Mouse (Mus musculus) gastrocnemius, adult 2 months (tissue): ENCODE results near the gene Washc2. TPM values are rescaled to one million over a fixed set of nuclear protein-coding genes. Genes with fewer than 3 reads are reported as not detected.
A peak's percentile ranks its signal among the peaks of the same experiment; 100 is the strongest.

ENCODE experiments used
- DNase-seq: peaks from one replicate; pipeline ENCODE4 v3.0.0; 2022
- H3K27ac ChIP-seq: fragments of 200-600 bp; 2 replicates; pipeline ENCODE4 v1.8.1; 2022; ENCODE audit warnings: mild to moderate bottlenecking
- H3K4me3 ChIP-seq: fragments of 200-600 bp; 2 replicates; pipeline ENCODE4 v1.8.1; 2022; ENCODE audit warnings: mild to moderate bottlenecking, moderate library complexity
- CTCF ChIP-seq: fragments of 200-600 bp; IDR thresholded peaks from 2 replicates; pipeline ENCODE4 v1.8.1; 2022; ENCODE audit warnings: antibody characterized with exemption, mild to moderate bottlenecking, moderate library complexity
- intact Hi-C: fragments of 180-260 bp; cut with DNase I; formaldehyde crosslinking; loops from one replicate; pipeline ENCODE4 v1.15.1; 2025
- total RNA-seq, 2 experiments: library from RNA; stranded (reverse); gene quantifications; 2 replicates each; pipeline ENCODE4 v1.2.3; 2021

The Washc2 gene
- total RNA-seq, 2 experiments from 2014 or later = 23.6 to 27.7 TPM

GRCm38 (mm10) chr6:116266273-116267109, 58.7 kb downstream of the Washc2 start:
- intact Hi-C loops = no loop called here

GRCm38 (mm10) chr6:116267110-116267423, 59.2 kb downstream of the Washc2 start:
- no peak overlapping the region for H3K4me3 ChIP-seq
- no peak overlapping the region for H3K27ac ChIP-seq
- TF ChIP-seq CTCF = peak; percentile 25; the same call in 1 of the 2 replicates
- DNase-seq = no peak
- intact Hi-C loops = no loop called here

More at GRCm38 (mm10) chr6:116266273-116267109, 58.7 kb downstream of the Washc2 start:
- no peak for TF ChIP-seq CTCF
- no peak for DNase-seq
- Histone ChIP-seq H3K27ac (no peak overlapping the region), H3K4me3 (no peak overlapping the region)

GRCm38 (mm10) chr6:116275695-116276094, 67.9 kb downstream of the Washc2 start:
- DNase-seq = no peak
- Histone ChIP-seq H3K4me3 (no peak overlapping the region), H3K27ac (no peak overlapping the region)
- TF ChIP-seq CTCF = no peak
- intact Hi-C loops = no loop called here

DNA sequence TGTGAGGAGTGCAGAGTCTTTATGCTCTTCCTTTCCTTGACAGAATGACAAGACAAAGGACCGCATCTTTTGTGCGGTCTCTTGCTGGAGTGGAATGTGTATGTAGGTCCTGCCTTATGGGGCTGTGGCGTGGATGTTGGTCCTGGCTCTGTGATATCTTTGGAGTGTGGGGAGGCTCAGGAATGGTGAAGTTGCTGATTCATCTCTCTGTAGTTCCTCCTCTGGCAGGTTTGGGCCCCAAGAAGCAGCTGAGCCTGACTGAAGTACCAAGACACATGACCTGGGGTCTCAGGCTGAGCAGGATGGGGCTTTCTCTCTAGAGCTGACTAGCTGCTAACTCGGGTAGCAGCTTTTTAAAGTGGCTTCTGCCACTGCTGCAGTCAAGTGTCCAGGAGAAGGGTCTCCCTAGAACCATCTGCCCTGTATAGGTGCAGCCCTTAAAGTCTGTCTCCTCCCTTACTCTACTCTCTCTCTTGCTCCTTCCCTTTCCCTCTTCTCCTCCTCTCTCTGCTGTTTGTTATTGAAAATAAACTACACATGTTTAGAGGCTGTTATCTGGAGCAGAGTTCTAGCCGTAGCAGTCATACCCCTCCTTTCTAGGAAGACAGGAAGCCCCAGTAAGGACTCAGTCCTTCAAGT, 71.0 kb downstream of the Washc2 start:
- no peak for DNase-seq
- no peak for TF ChIP-seq CTCF
- Histone ChIP-seq H3K27ac (no peak overlapping the region), H3K4me3 (no peak overlapping the region)
- intact Hi-C loops = no loop called here

DNA sequence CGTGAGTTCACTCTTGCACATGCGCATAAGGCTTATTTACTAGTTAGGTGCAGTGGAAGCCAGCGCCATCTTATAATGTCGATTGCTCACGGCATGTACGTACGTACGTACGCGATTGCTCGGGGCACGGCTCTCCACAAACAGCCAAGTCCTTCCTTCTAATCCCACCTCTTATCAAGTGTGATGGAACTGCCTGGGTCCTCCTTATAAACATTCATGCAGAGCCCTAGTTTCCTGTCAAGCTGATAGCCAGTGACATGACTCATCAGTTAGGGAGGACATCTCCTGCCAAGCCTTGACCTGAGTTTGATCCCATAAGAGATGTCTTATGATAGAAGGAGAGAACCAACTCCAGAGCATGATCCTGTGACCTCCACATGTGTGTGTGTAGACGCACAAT, 73.2 kb downstream of the Washc2 start:
- DNase-seq = no peak
- H3K4me3 ChIP-seq = no peak overlapping the region
- intact Hi-C loops = no loop called here
- no peak for TF ChIP-seq CTCF
- H3K27ac ChIP-seq = no peak overlapping the region

- H3K4me3 ChIP-seq = no peak overlapping the region
- DNase-seq = no peak
- intact Hi-C loops = no loop called here
- H3K27ac ChIP-seq = no peak overlapping the region
- TF ChIP-seq CTCF = peak; percentile 33; the same call in 1 of the 2 replicates
Observed at GRCm38 (mm10) chr6:116282546-116282945, 74.7 kb downstream of the Washc2 start.

DNA sequence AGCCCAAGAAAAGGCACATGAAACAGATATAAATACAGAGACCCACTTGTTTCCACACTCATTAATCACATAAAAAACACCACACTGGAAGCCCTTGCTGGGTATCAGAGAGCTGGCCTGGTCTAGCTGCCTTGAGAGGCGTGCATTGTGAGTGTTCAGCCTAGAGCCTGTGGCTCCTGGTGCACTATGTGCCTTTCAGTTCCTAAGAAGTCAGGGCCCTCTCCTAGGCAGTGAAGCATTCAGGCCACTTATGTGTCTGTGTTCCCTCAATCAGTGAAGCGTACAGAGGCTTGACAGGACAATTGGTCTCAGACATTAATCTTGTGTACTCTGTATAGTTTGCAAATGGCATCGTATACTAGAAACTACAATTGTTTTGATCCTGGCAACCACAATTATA, 75.4 kb downstream of the Washc2 start:
- no peak overlapping the region for H3K27ac ChIP-seq
- TF ChIP-seq CTCF = no peak
- no peak for DNase-seq
- no peak overlapping the region for H3K4me3 ChIP-seq
- intact Hi-C loops = no loop called here

GRCm38 (mm10) chr6:116286321-116286720, 78.5 kb downstream of the Washc2 start:
- H3K4me3 ChIP-seq = no peak overlapping the region
- TF ChIP-seq CTCF = no peak
- H3K27ac ChIP-seq = no peak overlapping the region
- intact Hi-C loops = no loop called here
- DNase-seq = no peak

GRCm38 (mm10) chr6:116286870-116287575, 79.2 kb downstream of the Washc2 start:
- H3K4me3 ChIP-seq = no peak overlapping the region
- no peak overlapping the region for H3K27ac ChIP-seq
- DNase-seq = no peak
- intact Hi-C loops = no loop called here
- no peak for TF ChIP-seq CTCF

DNA sequence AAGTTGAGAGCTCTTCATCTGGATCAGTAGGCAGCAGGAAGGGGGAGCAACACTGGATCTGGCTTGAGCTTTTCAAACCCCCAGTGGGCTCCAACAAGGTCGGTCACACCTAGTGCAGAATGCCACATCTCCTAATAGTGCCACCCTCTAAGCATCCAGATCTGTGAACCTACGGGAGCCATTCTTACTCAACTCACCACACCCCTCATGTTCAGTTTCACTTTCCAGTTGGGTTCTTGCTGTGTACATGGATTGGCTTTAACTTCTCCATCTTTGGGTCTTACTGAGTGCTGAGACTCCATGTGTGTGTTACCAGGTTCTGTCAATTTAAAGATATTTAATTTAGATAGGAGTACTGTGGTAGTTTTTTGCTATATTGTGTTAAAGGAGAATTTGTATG, 103.6 kb downstream of the Washc2 start:
- DNase-seq = no peak
- no peak overlapping the region for H3K27ac ChIP-seq
- H3K4me3 ChIP-seq = no peak overlapping the region
- no peak for TF ChIP-seq CTCF
- intact Hi-C loops = no loop called here

Other genes starting within 250 kb of the Washc2 start
- 10 to 100 TPM; 14.7 to 26.7 TPM for gene Plxnd1, start 213.0 kb upstream of the Washc2 start, total RNA-seq
- 10 to 100 TPM; 45.9 to 59.9 TPM for gene Tmcc1, start 14.6 kb upstream of the Washc2 start, total RNA-seq
- gene Zfand4, start 56.2 kb downstream of the Washc2 start, total RNA-seq = under 1 TPM; 0.59 to 0.64 TPM
- gene March8, start 130.0 kb downstream of the Washc2 start, total RNA-seq = 10 to 100 TPM; 26.8 to 31.1 TPM